Mouse (Mus musculus) heart, adult 11 months (tissue): ENCODE measurements around the gene Lce3b.

Experiments used
- DNase-seq: peaks from one replicate; pipeline ENCODE4 v3.0.0; 2022

The Lce3b gene

DNA sequence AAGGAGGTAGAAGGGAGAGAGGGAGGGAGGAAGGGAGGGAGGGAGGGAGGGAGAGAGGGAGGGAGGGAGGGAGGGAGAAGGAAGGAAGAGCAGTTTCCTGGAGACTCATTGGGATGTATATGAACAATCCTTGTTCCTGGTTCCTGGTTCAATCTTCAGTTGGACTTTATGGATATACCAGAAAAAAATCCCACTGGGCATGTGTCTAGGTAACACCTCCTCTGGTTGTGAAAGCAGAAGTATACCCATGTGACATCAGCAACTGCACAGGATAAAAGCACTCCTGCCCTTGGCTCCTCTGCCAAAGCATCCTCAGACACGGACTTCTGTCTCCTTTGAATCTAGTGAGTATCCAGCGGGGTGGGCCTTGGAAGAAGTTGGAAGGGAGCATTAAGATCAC, at the start of gene Lce3b:
Gene Lce3b (plus strand): TSS at position 301 of the 400 bp plus-strand sequence.
- no peak for DNase-seq

DNA sequence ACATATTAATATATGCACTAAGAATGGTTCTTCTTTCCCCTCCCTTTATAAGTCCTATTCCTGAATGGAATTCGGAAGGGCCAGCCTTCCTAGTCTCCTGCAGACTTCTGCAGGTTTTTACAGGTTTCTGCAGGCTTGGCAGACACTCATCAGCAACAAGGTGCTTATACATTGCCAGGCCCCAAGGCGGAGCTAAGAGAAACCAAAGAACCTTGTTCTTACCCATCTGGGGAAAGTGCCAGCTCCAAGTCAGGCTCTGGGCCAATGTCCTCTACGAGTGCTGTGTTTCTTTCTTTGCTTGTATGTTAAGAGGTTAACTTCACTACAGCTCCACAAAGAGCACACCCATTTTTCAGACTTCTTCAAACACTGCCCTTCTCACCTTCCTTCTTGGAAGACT, 38.7 kb upstream of the Lce3b start:
- DNase-seq: no peak

DNA sequence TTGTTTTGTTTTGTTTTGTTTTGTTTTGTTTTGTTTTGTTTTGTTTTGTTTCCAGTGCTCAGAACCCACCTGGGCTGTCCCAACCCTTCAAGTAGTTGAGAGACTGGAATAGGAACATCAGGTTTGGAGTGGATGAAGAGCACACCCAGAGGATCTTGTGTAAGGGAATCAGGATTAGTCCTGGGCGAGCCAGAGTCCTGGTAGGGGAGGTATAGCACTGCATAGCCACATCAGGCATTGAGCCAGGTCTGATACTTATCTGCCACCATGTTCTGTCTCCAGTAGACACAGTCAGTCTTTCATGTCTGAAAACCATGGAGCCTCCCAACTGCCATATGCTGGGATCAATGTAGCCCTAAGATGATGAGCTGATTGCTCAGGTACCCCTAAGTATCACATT, 38.3 kb upstream of the Lce3b start:
- no peak for DNase-seq

DNA sequence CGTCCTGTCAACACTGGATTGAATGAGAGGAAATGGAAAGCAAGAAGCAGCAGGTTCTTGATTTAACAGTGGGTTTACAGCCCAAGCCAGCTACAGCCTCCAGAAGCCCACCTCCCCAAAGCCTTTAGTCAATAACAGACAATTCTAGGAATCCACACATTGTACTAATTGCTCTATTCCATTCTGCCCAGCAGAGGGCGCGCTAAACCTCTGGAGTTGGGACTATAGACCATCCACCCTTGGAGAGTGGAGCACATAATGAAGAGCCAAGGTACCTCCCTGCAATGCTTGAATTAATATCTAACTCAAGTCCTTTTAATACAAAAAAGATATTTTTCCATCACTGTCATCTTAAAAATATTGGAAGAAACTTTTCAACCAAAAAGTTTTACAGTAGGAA, 29.8 kb upstream of the Lce3b start:
- no peak for DNase-seq

DNA sequence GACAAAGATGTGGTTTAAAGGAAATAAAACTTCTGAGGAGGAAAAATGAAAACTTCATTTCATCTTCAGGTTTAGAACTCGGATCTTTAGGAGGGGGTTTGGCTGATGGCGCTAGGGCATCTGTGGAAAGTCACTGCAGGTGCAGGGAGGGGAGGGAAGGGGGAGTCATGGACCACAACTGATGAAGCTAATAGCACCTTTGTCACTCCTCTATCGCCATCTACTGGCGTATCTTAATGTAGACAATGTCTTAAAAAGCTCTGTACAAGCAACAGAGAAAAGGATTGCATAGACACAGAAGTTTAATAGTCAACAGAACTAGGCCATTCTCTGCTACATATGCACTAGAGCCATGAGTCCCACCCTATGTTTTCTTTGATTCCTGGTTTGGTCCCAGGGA, 29.1 kb upstream of the Lce3b start:
- no peak for DNase-seq

DNA sequence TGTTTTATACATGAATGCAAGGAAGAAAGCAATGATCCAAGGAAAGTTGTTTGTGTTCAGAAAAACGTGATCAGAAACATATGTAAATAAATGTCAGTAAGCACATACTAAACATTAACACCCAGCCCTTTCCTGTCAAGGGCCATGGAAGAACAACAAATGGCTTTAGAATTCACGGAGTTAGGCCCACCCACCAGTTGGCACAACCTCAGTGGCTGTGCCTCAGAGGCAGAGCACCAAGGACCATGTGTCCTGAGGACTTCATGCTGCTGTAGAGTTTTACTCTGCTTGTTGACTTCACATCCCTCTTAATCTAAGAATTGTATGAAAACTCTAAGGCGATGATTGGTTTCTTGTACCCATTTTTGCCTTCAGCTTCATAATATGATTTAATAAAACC, 27.6 kb upstream of the Lce3b start:
- DNase-seq: no peak

DNA sequence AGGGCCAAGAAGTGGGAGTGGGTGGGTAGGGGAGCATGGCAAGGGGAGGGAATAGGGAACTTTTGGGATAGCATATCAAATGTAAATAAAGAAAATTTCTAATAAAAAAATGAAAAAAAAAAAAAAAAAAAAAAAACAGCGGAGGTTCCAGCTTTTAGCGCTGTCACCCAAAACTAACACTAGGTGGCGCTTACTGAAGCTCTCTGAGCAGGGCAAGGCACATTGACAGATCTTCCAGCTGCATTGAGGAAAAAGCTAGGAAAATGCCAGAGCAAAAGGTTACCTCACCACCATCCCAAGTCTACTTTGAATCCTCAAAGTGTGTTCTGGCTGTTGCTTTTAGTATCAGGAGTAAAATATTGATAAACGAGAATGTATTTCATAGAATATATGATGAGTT, 25.2 kb upstream of the Lce3b start:
- no peak for DNase-seq

DNA sequence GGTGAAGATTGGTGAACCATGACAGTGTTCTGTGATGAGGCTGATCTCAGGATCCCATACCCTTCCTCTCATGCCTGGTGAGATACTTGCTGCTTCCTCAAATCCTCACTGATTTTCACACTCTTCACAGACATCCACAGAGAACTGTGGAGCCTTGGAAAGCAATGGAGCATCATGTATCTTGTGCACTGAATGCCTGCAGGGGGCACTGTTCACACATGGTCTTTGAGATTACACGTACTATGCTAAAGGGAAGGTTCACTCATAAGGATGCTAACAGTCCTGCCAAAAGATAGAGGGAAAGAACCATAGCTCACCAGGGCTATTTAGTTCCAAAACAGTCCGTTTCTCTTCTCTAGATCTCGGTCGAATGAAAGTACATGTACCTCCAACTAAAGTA, 12.4 kb upstream of the Lce3b start:
- DNase-seq: no peak

DNA sequence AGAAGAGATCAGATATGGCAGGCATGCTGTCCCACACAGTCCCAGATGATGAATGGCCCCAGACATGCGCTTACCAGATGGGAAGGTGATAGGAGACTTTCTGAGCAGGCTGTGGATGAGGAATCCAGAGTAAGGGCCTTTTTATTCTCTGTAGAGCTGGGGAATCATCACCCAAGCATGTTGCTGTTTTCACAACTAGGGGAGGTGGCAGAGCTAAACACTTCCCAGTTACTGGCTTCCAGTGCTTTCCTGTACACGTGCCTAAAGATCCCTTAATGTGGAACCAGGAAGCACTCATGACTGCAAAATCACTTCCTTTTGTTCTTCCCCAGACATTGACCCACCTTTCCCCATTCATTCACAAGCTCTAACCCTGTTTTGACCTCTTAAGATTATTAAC, 6.6 kb upstream of the Lce3b start, which contains the start of gene Lce3a:
Gene Lce3a (minus strand): TSS at position 101 of the 400 bp plus-strand sequence.
- DNase-seq: no peak

DNA sequence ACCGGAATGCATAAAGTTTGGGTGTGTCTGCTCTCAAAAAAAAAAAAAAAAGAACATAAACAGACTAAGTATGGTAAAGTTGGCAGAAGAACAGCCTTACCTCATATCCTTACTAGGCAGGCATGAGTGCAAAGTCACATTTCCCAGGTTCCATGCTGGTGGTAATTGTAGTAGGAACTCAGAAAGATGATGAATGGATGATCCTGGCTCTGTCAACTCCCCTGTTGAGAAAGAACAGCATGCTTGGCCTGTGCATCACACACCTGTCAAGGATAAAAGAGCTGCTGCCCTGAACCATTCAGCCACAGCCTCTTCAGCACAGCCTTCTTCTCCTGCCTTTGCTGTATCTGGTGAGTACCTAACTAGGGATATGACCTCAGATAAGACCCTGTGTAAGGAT, 11.4 kb downstream of the Lce3b start, which contains the start of gene Lce3c:
Gene Lce3c (plus strand): TSS at position 301 of the 400 bp plus-strand sequence.
- no peak for DNase-seq

DNA sequence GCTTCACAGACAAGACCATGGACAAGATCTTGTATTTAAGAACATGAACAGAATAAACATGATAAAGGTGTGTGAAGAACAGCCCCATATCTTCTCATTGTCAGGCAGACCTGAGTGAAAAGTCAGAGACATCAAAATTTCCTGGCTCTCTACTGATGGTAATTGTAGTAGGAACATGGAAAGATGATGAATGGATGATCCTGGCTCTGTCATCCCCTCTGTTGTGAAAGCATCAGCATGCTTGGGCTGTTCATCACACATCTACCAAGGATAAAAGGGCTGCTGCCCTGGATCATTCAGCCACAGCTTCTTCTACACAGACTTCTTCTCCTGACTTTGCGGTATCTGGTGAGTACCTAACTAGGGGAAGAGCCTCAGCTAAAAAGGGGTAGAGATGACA, 24.3 kb downstream of the Lce3b start, which contains the start of gene Lce3d:
Gene Lce3d (plus strand): TSS at position 301 of the 400 bp plus-strand sequence.
- DNase-seq: no peak

DNA sequence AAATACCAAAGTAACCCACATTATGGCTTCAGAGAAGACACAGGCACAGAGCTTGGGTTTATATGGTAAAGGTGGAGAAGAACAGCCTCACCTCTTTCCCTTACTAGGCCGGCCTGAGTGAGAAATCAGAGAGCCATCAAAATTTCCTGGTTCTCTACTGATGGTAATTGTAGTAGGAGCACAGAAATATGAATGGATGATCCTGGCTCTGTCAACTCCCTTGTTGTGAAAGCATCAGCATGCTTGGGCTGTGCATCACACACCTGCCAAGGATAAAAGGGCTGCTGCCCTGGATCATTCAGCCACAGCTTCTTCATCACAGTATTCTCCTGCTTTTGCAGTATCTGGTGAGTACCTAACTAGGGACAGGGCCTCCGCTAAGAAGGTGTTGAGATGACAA, 34.0 kb downstream of the Lce3b start, which contains the start of gene Lce3e:
Gene Lce3e (plus strand): TSS at position 301 of the 400 bp plus-strand sequence.
- DNase-seq: no peak

DNA sequence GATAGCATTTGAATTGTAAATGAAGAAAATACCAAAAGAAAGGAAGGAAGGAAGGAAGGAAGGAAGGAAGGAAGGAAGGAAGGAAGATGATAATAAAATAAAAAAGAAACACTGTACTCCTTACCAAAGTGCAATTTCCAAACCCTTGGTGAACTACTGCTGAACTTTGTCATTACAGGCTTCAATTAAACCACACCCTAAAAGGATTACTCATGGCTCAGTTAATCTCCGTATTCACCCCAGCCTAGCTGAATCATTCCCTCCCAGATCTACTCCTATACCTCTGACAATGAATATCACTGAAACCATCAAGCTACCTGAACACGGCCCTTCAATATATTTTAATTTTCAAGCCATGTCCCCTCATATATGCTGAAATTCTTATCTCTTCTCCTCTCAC, 45.7 kb downstream of the Lce3b start:
- DNase-seq: no peak
